Mouse (Mus musculus): ENCODE data around the gene Gnaz. TPM values are rescaled to one million over a fixed set of nuclear protein-coding genes. Genes with fewer than 3 reads are reported as not detected.

The Gnaz gene
- total and polyA plus RNA-seq, 2 experiments from 2014 or later: 0.38 to 2.1 TPM

DNA sequence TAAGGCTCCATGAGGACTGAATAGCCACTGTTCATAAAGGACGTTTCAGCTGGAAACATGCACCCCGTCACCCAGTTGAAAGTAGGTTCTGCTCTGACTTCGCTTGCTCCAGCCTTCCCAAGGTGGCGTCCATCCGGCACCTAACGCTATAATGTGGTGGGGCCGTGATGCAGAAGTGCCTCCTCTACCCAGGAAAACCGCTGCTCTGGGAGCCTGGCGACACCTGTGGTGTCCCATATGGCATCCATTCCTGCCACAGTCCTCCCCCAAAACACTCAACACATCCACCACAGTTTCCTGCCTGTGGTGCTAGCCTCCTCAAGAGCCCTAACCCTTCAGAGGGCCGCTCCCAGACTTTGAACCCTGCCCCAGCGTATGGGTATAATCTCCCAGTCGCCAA is 14.2 kb downstream of the Gnaz start:
- Histone ChIP-seq H3K4me1 (ENCODE audit: control insufficient read depth, insufficient read depth) (no peaks in the 10 kb centered on the region), H3K27ac (ENCODE audit: low read depth) (no peak overlapping the region), H3K9ac (replicated peaks; ENCODE audit: low read depth, low read length) (no peak overlapping the region), H3K4me2 (ENCODE audit: low read depth, low read length) (no peak overlapping the region), H3K27me3 (ENCODE audit: control insufficient read depth, insufficient read depth, low read length) (peaks cover 28% of the 10 kb centered on the region), H3K4me3 (ENCODE audit: low read depth, low read length) (no peak overlapping the region), H3K36me3 (replicated peaks; ENCODE audit: control insufficient read depth, insufficient read depth, low read length) (no peaks in the 10 kb centered on the region), H3K9me3 (replicated peaks; ENCODE audit: control insufficient read depth, low read length) (no peaks in the 10 kb centered on the region)
- no peak for ATAC-seq (ENCODE audit: insufficient read depth, low read depth)
- no peak for TF ChIP-seq CTCF (IDR thresholded peaks at IDR 0.05; ENCODE audit: low read depth)
- no peak for TF ChIP-seq EP300 (IDR thresholded peaks at IDR 0.05; ENCODE audit: low read depth)
- DNase-seq (ENCODE audit: low spot score): no peak
- 75% methylated on average over 12 of the region's 12 CpGs for whole genome bisulfite sequencing

DNA sequence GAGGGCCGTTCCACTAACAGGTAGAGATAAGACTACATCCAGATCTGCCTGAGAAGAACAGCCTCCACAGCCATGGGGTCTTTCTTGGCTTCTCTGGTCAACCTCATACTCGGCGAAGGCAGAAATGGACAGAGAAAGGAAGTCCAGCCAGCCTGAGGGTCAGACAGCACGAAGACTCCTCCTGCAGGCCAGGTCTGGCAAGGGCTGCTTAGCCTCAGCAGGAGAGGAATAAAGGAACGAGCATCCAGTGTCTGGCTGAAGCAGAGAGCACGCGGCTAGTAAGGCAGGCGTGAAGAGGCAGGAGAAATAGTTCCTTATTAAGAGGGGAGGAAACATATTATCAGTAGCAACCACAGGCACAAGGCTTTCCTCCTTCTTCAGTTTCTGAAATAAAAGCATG is 16.2 kb downstream of the Gnaz start:
- H3K4me3 ChIP-seq (ENCODE audit: low read depth, low read length): no peak overlapping the region
- no peak overlapping the region for H3K27ac ChIP-seq (ENCODE audit: low read depth)
- no peak overlapping the region for H3K4me2 ChIP-seq (ENCODE audit: low read depth, low read length)
- H3K4me1 ChIP-seq (ENCODE audit: control insufficient read depth, insufficient read depth): 0 out of 2 replicates have a peak, but pooled peaks cover 4% of the 10 kb centered on the region
- DNase-seq (ENCODE audit: low spot score): no peak
- 62% methylated on average over 8 of the region's 8 CpGs for WGBS
- H3K9me3 ChIP-seq (replicated peaks; ENCODE audit: control insufficient read depth, low read length): no peaks in the 10 kb centered on the region
- no peak overlapping the region for H3K9ac ChIP-seq (replicated peaks; ENCODE audit: low read depth, low read length)
- TF ChIP-seq EP300 (IDR thresholded peaks at IDR 0.05; ENCODE audit: low read depth) (no peak), CTCF (IDR thresholded peaks at IDR 0.05; ENCODE audit: low read depth) (no peak)
- peaks cover 20% of the 10 kb centered on the region for H3K27me3 ChIP-seq (ENCODE audit: control insufficient read depth, insufficient read depth, low read length)
- H3K36me3 ChIP-seq (replicated peaks; ENCODE audit: control insufficient read depth, insufficient read depth, low read length): no peaks in the 10 kb centered on the region
- ATAC-seq (ENCODE audit: insufficient read depth, low read depth): no peak

DNA sequence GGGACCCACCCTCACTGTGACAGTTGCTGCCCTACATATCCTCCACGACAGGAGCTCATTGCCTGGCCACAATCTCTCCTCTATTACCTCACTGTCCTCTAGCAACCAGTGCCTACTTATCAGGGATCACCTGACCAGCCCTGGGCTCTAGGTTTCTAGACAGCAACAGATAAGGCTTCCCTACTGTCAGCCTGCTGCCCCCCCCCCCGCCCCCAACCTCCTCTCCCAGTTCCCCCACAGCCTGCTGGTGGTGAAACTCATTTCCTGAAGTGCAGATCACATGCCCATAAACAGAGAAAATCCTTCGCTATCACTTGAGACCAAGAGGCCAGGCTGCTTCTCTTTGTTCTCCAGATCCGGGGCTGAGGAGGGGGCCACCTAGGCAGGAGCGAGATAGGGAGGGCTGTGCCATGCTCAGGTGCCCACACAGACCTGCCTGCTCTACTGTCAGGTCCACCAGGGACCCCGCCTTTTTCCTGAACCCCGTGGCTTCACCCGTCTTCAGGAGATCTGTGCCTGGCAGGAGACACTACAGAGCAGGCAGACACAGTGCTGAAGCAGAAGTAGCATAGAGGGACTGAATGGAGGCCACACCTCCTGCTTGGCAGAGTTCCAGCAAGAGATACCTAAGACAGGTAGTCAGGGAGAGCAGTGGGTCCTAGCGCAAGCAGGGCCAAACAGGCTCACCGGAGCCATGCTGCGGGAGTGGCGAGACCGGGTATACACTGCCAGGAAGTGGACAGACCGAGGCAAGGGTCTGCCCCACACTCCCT is 20.9 kb downstream of the Gnaz start:
- TF ChIP-seq EP300 (IDR thresholded peaks at IDR 0.05; ENCODE audit: low read depth) (no peak), CTCF (IDR thresholded peaks at IDR 0.05; ENCODE audit: low read depth) (no peak)
- WGBS: 47% methylated on average over 14 of the region's 14 CpGs
- Histone ChIP-seq H3K36me3 (replicated peaks; ENCODE audit: control insufficient read depth, insufficient read depth, low read length) (no peaks in the 10 kb centered on the region), H3K9me3 (replicated peaks; ENCODE audit: control insufficient read depth, low read length) (no peaks in the 10 kb centered on the region), H3K9ac (replicated peaks; ENCODE audit: low read depth, low read length) (no peak overlapping the region), H3K4me3 (ENCODE audit: low read depth, low read length) (no peak overlapping the region), H3K4me1 (ENCODE audit: control insufficient read depth, insufficient read depth) (0 out of 2 replicates have a peak, but pooled peaks cover 4% of the 10 kb centered on the region), H3K4me2 (ENCODE audit: low read depth, low read length) (no peak overlapping the region), H3K27ac (ENCODE audit: low read depth) (no peak overlapping the region), H3K27me3 (ENCODE audit: control insufficient read depth, insufficient read depth, low read length) (peaks cover 9% of the 10 kb centered on the region; the same call in 1 of the 2 replicates)
- DNase-seq (ENCODE audit: low spot score) (no peak), ATAC-seq (ENCODE audit: insufficient read depth, low read depth) (no peak)

DNA sequence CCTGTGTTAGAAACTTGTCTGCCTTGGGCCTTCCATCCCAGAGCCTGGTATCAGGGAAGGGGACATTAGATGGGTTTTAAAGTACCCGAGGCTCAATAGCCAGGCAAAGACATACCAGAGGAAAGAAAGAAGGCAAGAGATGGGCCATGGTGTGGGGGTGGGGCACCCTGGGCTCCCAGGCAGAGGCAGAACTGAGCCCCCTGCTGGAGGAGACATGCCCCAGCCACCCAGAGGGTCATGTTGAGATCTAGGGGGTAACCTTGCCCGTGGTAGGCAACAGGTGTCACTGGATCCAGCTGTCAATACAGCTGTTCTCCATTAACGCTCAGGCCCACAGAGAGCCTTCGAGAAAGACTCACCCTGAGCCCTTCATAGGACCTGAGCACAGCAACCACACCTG is 22.8 kb downstream of the Gnaz start:
- H3K4me2 ChIP-seq (ENCODE audit: low read depth, low read length): no peak overlapping the region
- no peaks in the 10 kb centered on the region for H3K36me3 ChIP-seq (replicated peaks; ENCODE audit: control insufficient read depth, insufficient read depth, low read length)
- H3K9ac ChIP-seq (replicated peaks; ENCODE audit: low read depth, low read length): no peak overlapping the region
- TF ChIP-seq CTCF (IDR thresholded peaks at IDR 0.05; ENCODE audit: low read depth) (peak; percentile 12; the same call in 1 of the 2 replicates), EP300 (IDR thresholded peaks at IDR 0.05; ENCODE audit: low read depth) (no peak)
- H3K27me3 ChIP-seq (ENCODE audit: control insufficient read depth, insufficient read depth, low read length): peaks cover 20% of the 10 kb centered on the region
- no peak for DNase-seq (ENCODE audit: low spot score)
- no peak overlapping the region for H3K4me3 ChIP-seq (ENCODE audit: low read depth, low read length)
- H3K27ac ChIP-seq (ENCODE audit: low read depth): no peak overlapping the region
- no peaks in the 10 kb centered on the region for H3K9me3 ChIP-seq (replicated peaks; ENCODE audit: control insufficient read depth, low read length)
- 79% methylated on average over 4 of the region's 4 CpGs for WGBS
- 0 out of 2 replicates have a peak, but pooled peaks cover 4% of the 10 kb centered on the region for H3K4me1 ChIP-seq (ENCODE audit: control insufficient read depth, insufficient read depth)
- no peak for ATAC-seq (ENCODE audit: insufficient read depth, low read depth)

DNA sequence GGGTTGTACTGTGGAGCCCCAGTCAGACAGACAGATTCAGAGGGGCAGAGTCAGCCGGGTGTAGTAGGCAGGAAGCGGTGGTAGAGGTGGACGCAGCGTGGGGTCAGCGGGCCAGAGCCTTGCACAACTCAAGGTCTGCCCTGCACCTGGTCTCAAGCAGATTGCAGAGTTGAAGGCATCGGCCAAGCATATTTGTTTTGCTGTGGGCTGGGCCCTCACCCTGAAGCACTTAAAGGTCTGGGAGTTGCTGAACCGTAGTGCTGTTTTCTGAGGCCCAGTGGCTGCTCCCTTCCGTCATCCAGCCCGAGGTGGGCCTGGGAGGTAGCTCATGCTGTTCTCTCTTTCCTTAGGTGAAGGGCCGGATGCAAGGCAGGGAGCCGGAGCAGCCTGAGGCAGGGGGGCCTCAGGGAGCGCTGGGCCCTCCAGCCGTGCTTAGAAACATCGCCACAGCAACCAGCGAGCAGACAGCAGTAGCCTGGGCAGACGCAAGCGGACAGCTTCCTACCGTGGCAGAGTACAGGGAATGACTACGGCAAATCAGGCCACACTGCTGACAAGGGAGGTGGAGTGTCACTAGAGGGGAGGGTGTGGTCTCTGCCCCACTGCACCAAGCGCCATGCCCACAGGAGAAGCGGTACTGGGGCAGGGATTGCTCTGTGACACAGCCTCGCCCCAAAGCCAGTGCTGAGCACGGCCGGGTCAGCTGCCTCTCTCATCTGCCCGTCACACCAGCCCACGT is 23.8 kb downstream of the Gnaz start:
- Histone ChIP-seq H3K9me3 (replicated peaks; ENCODE audit: control insufficient read depth, low read length) (no peaks in the 10 kb centered on the region), H3K4me2 (ENCODE audit: low read depth, low read length) (peak overlapping the region; percentile 4; the same call in 1 of the 2 replicates), H3K9ac (replicated peaks; ENCODE audit: low read depth, low read length) (no peak overlapping the region), H3K36me3 (replicated peaks; ENCODE audit: control insufficient read depth, insufficient read depth, low read length) (no peaks in the 10 kb centered on the region), H3K4me1 (ENCODE audit: control insufficient read depth, insufficient read depth) (0 out of 2 replicates have a peak, but pooled peaks cover 4% of the 10 kb centered on the region), H3K27ac (ENCODE audit: low read depth) (no peak overlapping the region), H3K4me3 (ENCODE audit: low read depth, low read length) (no peak overlapping the region), H3K27me3 (ENCODE audit: control insufficient read depth, insufficient read depth, low read length) (peaks cover 24% of the 10 kb centered on the region)
- DNase-seq (ENCODE audit: low spot score): no peak
- WGBS: 40% methylated on average over 26 of the region's 26 CpGs
- no peak for ATAC-seq (ENCODE audit: insufficient read depth, low read depth)
- TF ChIP-seq CTCF (IDR thresholded peaks at IDR 0.05; ENCODE audit: low read depth) (no peak), EP300 (IDR thresholded peaks at IDR 0.05; ENCODE audit: low read depth) (no peak)
